Mouse (Mus musculus): Measurements from ENCODE around the gene Ttll2.
"Not testable (repeated sequence)": the region's sequence is repeated elsewhere in the genome, so short reads cannot be mapped to it uniquely, and the experiment has no call there.

- not testable (repeated sequence) for TF ChIP-seq CTCF (IDR thresholded peaks at IDR 0.05; ENCODE audit: control insufficient read depth, insufficient read depth, insufficient replicate concordance, low read depth, low read length); POLR2A (IDR thresholded peaks at IDR 0.05; ENCODE audit: control insufficient read depth, low read depth, low read length)
Measured at GRCm38 (mm10) chr17:7395671-7396070, 43.2 kb upstream of the Ttll2 start.

Measured in testis, adult 2 months (tissue).